Mouse (Mus musculus) CH12.LX (cell line): ENCODE data around the gene Erbb3. TPM values are rescaled to one million over a fixed set of nuclear protein-coding genes. Genes with fewer than 3 reads are reported as not detected.
"Not testable (repeated sequence)": the region's sequence is repeated elsewhere in the genome, so short reads cannot be mapped to it uniquely, and the experiment has no call there.

Experiments
- DNase-seq: peaks from one replicate; pipeline ENCODE4 v3.0.0-alpha.2; 2013; ENCODE audit errors: extremely low read depth
- H3K27ac ChIP-seq: 2 replicates; pipeline ENCODE4 v1.5.1; 2012; ENCODE audit warnings: low read depth, mild to moderate bottlenecking, control low read depth, moderate library complexity; ENCODE audit not compliant: insufficient read depth
- H3K27me3 ChIP-seq: replicated peaks from 2 replicates; pipeline ENCODE3; 2012; ENCODE audit warnings: inconsistent platforms
- H3K36me3 ChIP-seq, 2 experiments: replicated peaks in 1 of 2; 2 replicates each; pipeline versions ENCODE3 to v1.6.1; 2012; ENCODE audit warnings: inconsistent platforms in 1 of 2, low read length in 1 of 2, mild to moderate bottlenecking in 1 of 2, mixed read lengths in 1 of 2, moderate library complexity in 1 of 2; ENCODE audit not compliant: control insufficient read depth in 1 of 2, insufficient read depth in 1 of 2
- H3K4me1 ChIP-seq, 2 experiments: 2 replicates each; pipeline ENCODE4 v1.6.1; 2012; ENCODE audit warnings: inconsistent platforms in 1 of 2, moderate library complexity in 1 of 2; ENCODE audit not compliant: insufficient read depth in 2 of 2, control insufficient read depth in 1 of 2
- H3K4me2 ChIP-seq: 2 replicates; pipeline ENCODE4 v1.6.1; 2012; ENCODE audit warnings: low read depth, mild to moderate bottlenecking, control low read depth; ENCODE audit not compliant: poor library complexity, insufficient read depth, severe bottlenecking
- H3K4me3 ChIP-seq, 3 experiments: fragments of 150-350 bp in 1 of 3; sonication (generic) in 1 of 3; replicated peaks in 1 of 3; 2 replicates each; pipeline versions ENCODE3 to v1.5.1; 2011 to 2012; ENCODE audit warnings: low read depth in 2 of 3, low read length in 2 of 3, mild to moderate bottlenecking in 2 of 3, moderate library complexity in 2 of 3, control low read depth in 1 of 3, improper control_type of control experiment in 1 of 3, inconsistent platforms in 1 of 3, mixed read lengths in 1 of 3; ENCODE audit not compliant: poor library complexity in 1 of 3
- H3K79me2 ChIP-seq: replicated peaks from 2 replicates; pipeline ENCODE4 v1.6.1; 2012; ENCODE audit warnings: mild to moderate bottlenecking, moderate library complexity; ENCODE audit not compliant: control insufficient read depth, poor library complexity, insufficient read depth, severe bottlenecking; ENCODE audit errors: extremely low read depth
- H3K9ac ChIP-seq: 2 replicates; pipeline ENCODE4 v1.6.1; 2012; ENCODE audit warnings: low read depth, mild to moderate bottlenecking, control low read depth, moderate library complexity; ENCODE audit not compliant: insufficient read depth
- H3K9me3 ChIP-seq: replicated peaks from 2 replicates; pipeline ENCODE3; 2012; ENCODE audit warnings: low read length, inconsistent platforms, mixed read lengths
- BHLHE40 ChIP-seq: IDR thresholded peaks from 2 replicates; pipeline ENCODE4 v1.6.1; 2011; ENCODE audit warnings: mild to moderate bottlenecking, low read depth, low read length, improper control_type of control experiment
- CHD1 ChIP-seq: IDR thresholded peaks from 2 replicates; pipeline ENCODE4 v1.6.1; 2012; ENCODE audit warnings: low read depth, low read length, improper control_type of control experiment, inconsistent platforms
- CHD2 ChIP-seq: IDR thresholded peaks from 2 replicates; pipeline ENCODE4 v1.6.1; 2011; ENCODE audit warnings: low read length, improper control_type of control experiment
- CTCF ChIP-seq, 2 experiments: IDR thresholded peaks in 1 of 2; conservative IDR thresholded peaks in 1 of 2; 2 replicates each; pipeline ENCODE4 v1.5.1; 2011 to 2012; ENCODE audit warnings: low read depth in 2 of 2, low read length in 2 of 2, improper control_type of control experiment in 1 of 2, inconsistent platforms in 1 of 2, mild to moderate bottlenecking in 1 of 2, moderate library complexity in 1 of 2
- MAZ ChIP-seq: IDR thresholded peaks from 2 replicates; pipeline ENCODE4 v1.6.1; 2012; ENCODE audit warnings: low read depth, mild to moderate bottlenecking, inconsistent platforms, low read length, improper control_type of control experiment, moderate library complexity
- MYC ChIP-seq: IDR thresholded peaks from 2 replicates; pipeline ENCODE4 v1.6.1; 2011; ENCODE audit warnings: low read depth, mild to moderate bottlenecking, improper control_type of control experiment, low read length
- PAX5 ChIP-seq: IDR thresholded peaks from 2 replicates; pipeline ENCODE4 v1.6.1; 2012; ENCODE audit warnings: low read length, inconsistent platforms, mixed read lengths
- POLR2A ChIP-seq: IDR thresholded peaks from 2 replicates; pipeline ENCODE4 v1.6.1; 2011; ENCODE audit warnings: low read depth, mild to moderate bottlenecking, improper control_type of control experiment, low read length
- POLR2AphosphoS2 ChIP-seq: IDR thresholded peaks from 2 replicates; pipeline ENCODE4 v1.6.1; 2011; ENCODE audit warnings: low read depth, low read length, improper control_type of control experiment
- SMC3 ChIP-seq: IDR thresholded peaks from 2 replicates; pipeline ENCODE4 v1.6.1; 2011; ENCODE audit warnings: low read depth, low read length, improper control_type of control experiment
- TCF12 ChIP-seq: IDR thresholded peaks from 2 replicates; pipeline ENCODE4 v1.6.1; 2014; ENCODE audit warnings: low read depth, mild to moderate bottlenecking, inconsistent platforms, low read length, improper control_type of control experiment
- ZMIZ1 ChIP-seq: IDR thresholded peaks from 2 replicates; pipeline ENCODE4 v1.6.1; 2012; ENCODE audit warnings: low read depth, mild to moderate bottlenecking, inconsistent platforms, low read length, improper control_type of control experiment
- dilution Hi-C: fragments of 300-500 bp; cut with MboI; formaldehyde crosslinking; loops from 2 replicates; pipeline ENCODE4 v1.14.3; 2020; ENCODE audit warnings: low sequenced_read_pairs; ENCODE audit not compliant: extremely low pct_unique_long_range_greater_than_20kb, extremely low pct_ligation_motif_present
- in situ Hi-C: fragments of 300-500 bp; cut with MboI; formaldehyde crosslinking; loops from 3 replicates; pipeline ENCODE4 v1.14.3; 2019; ENCODE audit warnings: low sequenced_read_pairs, low pct_ligation_motif_present, low pct_unique_long_range_greater_than_20kb, mixed read lengths
- polyA plus RNA-seq: library from polyadenylated mRNA; unstranded; fragments of >175 nt; gene quantifications from 2 replicates; pipeline ENCODE4 v1.2.1, GENCODE M21; 2012; ENCODE audit warnings: low read depth; ENCODE audit not compliant: insufficient read length
- total RNA-seq, 2 experiments: library from RNA; depleted of rRNA; stranded (reverse); fragments of 300-350 nt in 1 of 2; fragments of >200 nt in 1 of 2; gene quantifications; 2 replicates each; pipeline ENCODE4 v1.2.3; 2012 to 2014

The Erbb3 gene
- total and polyA plus RNA-seq, 3 experiments, result 7.7 to 12.6 (median 11.3) TPM

DNA sequence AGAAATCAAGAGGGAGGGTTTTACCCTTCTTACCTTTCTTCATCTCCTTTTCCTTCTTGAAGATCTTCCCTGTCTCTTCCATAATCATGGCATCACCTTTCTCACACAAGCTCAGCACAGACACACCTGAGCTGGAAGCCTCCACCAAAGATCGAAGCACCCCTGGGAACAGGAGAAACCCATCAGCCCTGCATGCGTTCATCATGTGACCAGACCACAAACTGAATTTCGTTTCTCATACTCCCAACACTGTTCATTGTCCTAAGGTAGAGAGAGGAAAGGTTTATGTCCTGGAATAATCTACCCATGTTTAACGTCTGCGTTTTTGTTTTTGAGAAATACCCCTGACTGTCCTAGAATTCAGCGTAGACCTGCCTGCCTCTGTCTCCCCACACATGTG, 25.9 kb downstream of the Erbb3 start:
- no peak for TF ChIP-seq TCF12
- TF ChIP-seq BHLHE40, result peak; percentile 69
- Histone ChIP-seq H3K4me1 (peaks cover 4 to 27% of the 10 kb centered on the region in 2 experiments; a peak in 2 of 4 replicates), H3K36me3 (peaks cover 43 to 61% of the 10 kb centered on the region in 2 experiments), H3K9ac (peak overlapping the region; percentile 83), H3K9me3 (no peaks in the 10 kb centered on the region), H3K27ac (peak overlapping the region; percentile 53; the same call in 1 of the 2 replicates), H3K4me3 (peak overlapping the region; percentile 51 to 98 (median 94)), H3K27me3 (no peaks in the 10 kb centered on the region), H3K79me2 (peaks cover 38% of the 10 kb centered on the region), H3K4me2 (peak overlapping the region; percentile 81)
- DNase-seq, result no peak
- in situ Hi-C loops, result no loop called here
- dilution Hi-C loops, result no loop called here

DNA sequence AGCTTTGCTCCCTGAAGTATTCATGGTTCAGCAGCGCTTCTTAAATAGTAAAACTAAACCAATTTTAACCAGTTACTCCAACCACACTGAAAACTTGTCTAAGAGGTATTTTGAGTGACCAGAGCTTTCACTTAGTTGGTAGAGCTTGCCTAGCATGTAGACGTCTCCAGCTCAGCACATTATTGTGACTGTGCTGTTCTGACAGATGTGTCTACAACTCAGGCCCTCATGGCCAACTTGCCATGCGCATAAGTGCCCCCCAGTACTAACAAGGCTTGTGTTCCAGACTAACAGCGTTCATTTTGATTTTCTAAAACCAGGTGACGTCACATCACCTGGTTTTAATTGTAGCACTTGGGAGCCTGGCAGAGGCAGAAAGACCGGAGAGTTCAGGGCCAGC, 32.5 kb downstream of the Erbb3 start:
- no peak overlapping the region for H3K27ac ChIP-seq
- in situ Hi-C loops (no loop called here), dilution Hi-C loops (no loop called here)
- peaks cover 0 to 1% of the 10 kb centered on the region in 2 experiments; a peak in 1 of 4 replicates for H3K4me1 ChIP-seq
- H3K9ac ChIP-seq, result no peak overlapping the region
- no peak for DNase-seq
- no peak overlapping the region for H3K4me3 ChIP-seq
- no peaks in the 10 kb centered on the region for H3K9me3 ChIP-seq
- H3K36me3 ChIP-seq, result peaks cover 42 to 53% of the 10 kb centered on the region in 2 experiments
- no peaks in the 10 kb centered on the region for H3K27me3 ChIP-seq
- H3K79me2 ChIP-seq, result peaks cover under 1% of the 10 kb centered on the region; the same call in 1 of the 2 replicates
- TF ChIP-seq POLR2A, result peak; percentile 41
- no peak for TF ChIP-seq PAX5
- TF ChIP-seq POLR2AphosphoS2, result peak; percentile 92
- TF ChIP-seq MYC, result no peak
- TF ChIP-seq ZMIZ1, result 0 out of 2 replicates have a peak, but pooled peaks have one; percentile 12
- no peak for TF ChIP-seq CHD1
- TF ChIP-seq CHD2, result peak; percentile 61; the same call in 1 of the 2 replicates
- TF ChIP-seq, all 38 proteins: peak for 4
- no peak overlapping the region for H3K4me2 ChIP-seq

DNA sequence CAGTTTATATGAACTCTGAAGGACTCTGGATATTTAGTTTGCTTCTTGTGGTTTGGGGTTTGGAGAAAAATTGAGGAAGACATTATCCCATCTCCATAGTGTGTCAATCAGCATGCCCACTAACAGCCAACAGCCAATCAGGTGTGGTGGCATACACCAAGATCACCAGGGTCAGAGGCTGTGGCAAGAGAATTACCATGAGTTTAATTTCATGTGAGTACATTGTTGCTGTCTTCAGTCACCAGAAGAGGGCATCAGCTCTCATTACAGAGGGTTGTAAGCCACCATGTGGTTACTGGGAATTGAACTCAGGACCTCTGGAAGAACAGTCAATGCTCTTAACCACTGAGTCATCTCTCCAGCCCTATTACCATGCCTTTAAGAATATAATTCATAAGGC, 33.2 kb downstream of the Erbb3 start:
- H3K27me3 ChIP-seq, result no peaks in the 10 kb centered on the region
- no peak overlapping the region for H3K9ac ChIP-seq
- no peaks in the 10 kb centered on the region for H3K4me1 ChIP-seq
- peak; percentile 38 for DNase-seq
- TF ChIP-seq POLR2AphosphoS2 (peak; percentile 27; the same call in 1 of the 2 replicates), CTCF (conservative IDR thresholded peaks at IDR 0.05 in 1 of 2, IDR thresholded peaks at IDR 0.05 in 1 of 2; ENCODE audit: low read depth in 2 of 2, low read length in 2 of 2) (peak in 1 of 2 experiments; percentile 58; a peak in 2 of 4 replicates), MAZ (no peak), MYC (peak; percentile 68), SMC3 (peak; percentile 39; the same call in 1 of the 2 replicates)
- H3K27ac ChIP-seq, result no peak overlapping the region
- peaks cover 36 to 46% of the 10 kb centered on the region in 2 experiments for H3K36me3 ChIP-seq
- H3K9me3 ChIP-seq, result no peaks in the 10 kb centered on the region
- dilution Hi-C loops, result no loop called here
- H3K79me2 ChIP-seq, result no peaks in the 10 kb centered on the region
- no peak overlapping the region for H3K4me3 ChIP-seq
- in situ Hi-C loops, result no loop called here
- no peak overlapping the region for H3K4me2 ChIP-seq

DNA sequence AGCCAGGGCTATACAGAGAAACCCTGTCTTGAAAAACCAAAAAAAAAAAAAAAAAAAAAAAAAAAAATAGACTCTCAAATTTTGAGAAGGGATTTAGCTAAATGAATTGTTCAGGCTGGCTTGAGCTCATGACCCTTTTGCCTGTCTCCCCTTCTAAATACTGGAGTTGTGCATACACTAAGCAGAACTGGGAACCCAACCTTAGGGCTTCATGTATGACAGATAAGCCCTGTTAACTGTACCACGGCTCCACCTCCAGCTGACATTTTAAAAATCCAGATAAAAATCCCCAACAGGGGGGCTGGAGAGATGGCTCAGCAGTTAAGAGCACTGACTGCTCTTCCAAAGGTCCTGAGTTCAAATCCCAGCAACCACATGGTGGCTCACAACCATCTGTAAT, 33.9 kb downstream of the Erbb3 start:
- H3K4me2 ChIP-seq, dilution Hi-C loops, H3K27me3 ChIP-seq, H3K27ac ChIP-seq, in situ Hi-C loops, H3K79me2 ChIP-seq, H3K9ac ChIP-seq, H3K4me3 ChIP-seq, DNase-seq, H3K9me3 ChIP-seq, H3K4me1 ChIP-seq: not testable (repeated sequence)
- peaks cover 30 to 39% of the 10 kb centered on the region in 2 experiments for H3K36me3 ChIP-seq

DNA sequence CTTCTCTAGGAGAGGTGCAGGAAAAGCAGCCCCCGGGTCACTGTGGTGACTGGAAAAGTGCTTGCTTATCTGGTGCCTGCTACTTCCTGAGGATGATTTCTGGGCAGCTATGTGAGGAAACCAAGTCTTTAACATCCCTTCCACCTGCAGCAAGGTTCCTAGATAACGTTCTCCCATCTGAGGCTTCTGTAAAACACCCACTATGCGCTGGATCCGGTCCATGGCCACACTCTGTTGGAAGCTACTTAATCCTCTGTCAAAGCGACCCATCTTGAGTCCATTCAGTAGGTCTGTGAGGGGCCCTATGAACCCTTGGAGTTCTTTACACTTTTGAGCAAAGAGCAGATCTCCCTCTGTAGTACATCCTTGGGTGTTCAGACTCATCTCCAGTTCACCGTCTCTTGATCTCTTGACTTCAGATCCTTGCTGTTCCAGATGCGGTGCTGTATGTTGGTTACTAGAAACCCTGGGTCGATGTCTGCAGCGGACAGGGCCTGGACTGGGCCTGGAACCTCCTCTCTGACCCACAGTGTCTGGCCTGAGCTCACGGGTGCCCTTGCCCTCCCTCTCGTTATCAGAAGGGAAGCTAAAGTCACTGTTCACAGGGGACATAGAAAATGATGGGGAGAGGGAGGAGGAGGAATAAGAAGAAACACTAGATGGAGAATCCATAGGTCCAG, 39.2 kb downstream of the Erbb3 start:
- H3K36me3 ChIP-seq, result peaks cover 7 to 11% of the 10 kb centered on the region in 2 experiments
- H3K4me3 ChIP-seq, H3K4me2 ChIP-seq, H3K9me3 ChIP-seq, H3K27me3 ChIP-seq, H3K9ac ChIP-seq, H3K27ac ChIP-seq, DNase-seq, dilution Hi-C loops, in situ Hi-C loops: not testable (repeated sequence)
- H3K79me2 ChIP-seq, result peaks cover 14% of the 10 kb centered on the region
- H3K4me1 ChIP-seq, result peaks cover 8 to 14% of the 10 kb centered on the region in 2 experiments
